In the genomic region with DNA sequence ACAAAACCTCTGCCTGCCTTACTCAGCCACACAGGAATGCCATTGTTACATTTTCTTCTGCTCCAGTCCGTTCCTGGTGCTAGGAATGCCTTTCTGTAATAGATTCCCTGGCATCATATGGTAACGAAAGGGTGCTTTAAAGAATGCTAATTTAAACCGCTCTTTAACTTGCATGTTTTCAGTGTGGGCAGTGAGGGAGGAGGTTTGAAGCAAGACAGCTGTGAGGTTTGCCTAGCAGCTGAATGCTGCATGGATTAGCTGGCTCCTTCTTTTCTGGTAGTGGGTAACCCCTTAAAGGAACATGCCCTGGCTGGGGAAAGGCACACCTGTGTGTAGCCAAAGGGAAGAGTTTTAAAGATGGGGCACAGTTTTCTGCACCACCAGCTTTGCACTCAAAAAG, we compare ENCODE assay signal across 10 mouse cellular contexts.
A peak's percentile ranks its signal among the peaks of the same experiment; 100 is the strongest.
DNase-seq lines count a peak whose midpoint lies in the region; ATAC-seq and TF ChIP-seq lines count a peak whose summit lies in the region.
"Had no signal": no experiment of that assay in that cellular context is flagged by ENCODE, and none has a peak within 500 bp of the region (broad histone marks: within the 10 kb centered on the region; RNA-seq: fewer than 3 reads in every experiment).

No protein-coding gene starts in this region.

- WGBS in heart, embryonic 10.5 days, result 34% methylated on average over 3 of the region's 3 CpGs
- 14% methylated on average over 3 of the region's 3 CpGs for WGBS in embryonic facial prominence, embryonic 12.5 days
- 11% methylated on average over 3 of the region's 3 CpGs for WGBS in limb, embryonic 14.5 days
- WGBS in intestine, embryonic 15.5 days, result 11% methylated on average over 3 of the region's 3 CpGs

- peaks cover 10% of the 10 kb centered on the region for H3K4me1 ChIP-seq in heart, embryonic 10.5 days
- peaks cover 15% of the 10 kb centered on the region for H3K4me1 ChIP-seq in embryonic facial prominence, embryonic 12.5 days
- H3K4me1 ChIP-seq in limb, embryonic 14.5 days (ENCODE audit: control insufficient read depth, insufficient read depth, low read length), result peaks cover 9% of the 10 kb centered on the region; the same call in 1 of the 2 replicates
- 0 out of 2 replicates have a peak, but pooled peaks cover 3% of the 10 kb centered on the region for H3K4me1 ChIP-seq in intestine, embryonic 15.5 days (replicated peaks)

- H3K27me3 ChIP-seq in heart, embryonic 10.5 days (ENCODE audit: insufficient read depth, poor library complexity, severe bottlenecking), result no peaks in the 10 kb centered on the region
- no peaks in the 10 kb centered on the region for H3K27me3 ChIP-seq in embryonic facial prominence, embryonic 12.5 days
- H3K27me3 ChIP-seq in limb, embryonic 14.5 days (ENCODE audit: control insufficient read depth, insufficient read depth, low read length), result no peaks in the 10 kb centered on the region
- no peaks in the 10 kb centered on the region for H3K27me3 ChIP-seq in intestine, embryonic 15.5 days (replicated peaks)
- H3K27me3 ChIP-seq: liver, embryonic 13.5 days had no signal

- no peak overlapping the region for H3K4me3 ChIP-seq in heart, embryonic 10.5 days
- no peak overlapping the region for H3K4me3 ChIP-seq in embryonic facial prominence, embryonic 12.5 days
- H3K4me3 ChIP-seq in limb, embryonic 14.5 days (replicated peaks; ENCODE audit: low read length), result no peak overlapping the region
- H3K4me3 ChIP-seq in intestine, embryonic 15.5 days (replicated peaks), result no peak overlapping the region
- H3K4me3 ChIP-seq: layer of hippocampus, adult 2 months; liver, embryonic 13.5 days had no signal

- H3K27ac ChIP-seq in heart, embryonic 10.5 days, result peak overlapping the region; percentile 70
- peak overlapping the region; percentile 63 for H3K27ac ChIP-seq in embryonic facial prominence, embryonic 12.5 days
- no peak overlapping the region for H3K27ac ChIP-seq in limb, embryonic 14.5 days (replicated peaks; ENCODE audit: low read depth, low read length)
- no peak overlapping the region for H3K27ac ChIP-seq in intestine, embryonic 15.5 days
- H3K27ac ChIP-seq: layer of hippocampus, adult 2 months; liver, embryonic 13.5 days had no signal

- intact Hi-C loops in heart, postnatal 10 days (cut with DNase I), result loop anchor here (5.0 to 10.0 kb wide), 2 partner anchors 280 to 587 kb away; a partner anchor contains a TSS
- intact Hi-C loops in left cerebral cortex, postnatal 25 days (cut with DNase I), result loop anchor here (5.0 kb wide), 1 partner anchor 580 kb away; no protein-coding TSS in a partner anchor

- 0 out of 2 replicates have a peak, but pooled peaks have one; percentile 47 for ATAC-seq in embryonic facial prominence, embryonic 12.5 days (ENCODE audit: insufficient number of reproducible peaks, insufficient read depth, low FRiP score, low TSS enrichment)
- ATAC-seq in limb, embryonic 14.5 days (ENCODE audit: low FRiP score, low read depth), result peak; percentile 75; the same call in 1 of the 2 replicates
- no peak for ATAC-seq in intestine, embryonic 15.5 days

- no peaks in the 10 kb centered on the region for H3K9me3 ChIP-seq in heart, embryonic 10.5 days
- no peaks in the 10 kb centered on the region for H3K9me3 ChIP-seq in embryonic facial prominence, embryonic 12.5 days
- H3K9me3 ChIP-seq in limb, embryonic 14.5 days (ENCODE audit: control insufficient read depth, low read length), result no peaks in the 10 kb centered on the region
- no peaks in the 10 kb centered on the region for H3K9me3 ChIP-seq in intestine, embryonic 15.5 days
- H3K9me3 ChIP-seq: liver, embryonic 13.5 days had no signal

- no peak overlapping the region for H3K4me2 ChIP-seq in embryonic facial prominence, embryonic 12.5 days (replicated peaks)
- 0 out of 2 replicates have a peak overlapping the region, but pooled peaks have one; percentile 15 for H3K4me2 ChIP-seq in limb, embryonic 14.5 days (replicated peaks; ENCODE audit: low read depth, low read length, severe bottlenecking)
- no peak overlapping the region for H3K4me2 ChIP-seq in intestine, embryonic 15.5 days (replicated peaks)
- H3K4me2 ChIP-seq: liver, embryonic 13.5 days had no signal

- no peak for TF ChIP-seq POLR2A in limb, embryonic 14.5 days (IDR thresholded peaks at IDR 0.05; ENCODE audit: borderline replicate concordance, extremely low read depth, insufficient read depth, insufficient read length)

- no peak overlapping the region for H3K9ac ChIP-seq in embryonic facial prominence, embryonic 12.5 days
- no peak overlapping the region for H3K9ac ChIP-seq in limb, embryonic 14.5 days (ENCODE audit: low read depth, low read length, severe bottlenecking)
- H3K9ac ChIP-seq in intestine, embryonic 15.5 days, result no peak overlapping the region
- H3K9ac ChIP-seq: liver, embryonic 13.5 days had no signal

- no peaks in the 10 kb centered on the region for H3K36me3 ChIP-seq in heart, embryonic 10.5 days
- H3K36me3 ChIP-seq in embryonic facial prominence, embryonic 12.5 days, result no peaks in the 10 kb centered on the region
- H3K36me3 ChIP-seq in limb, embryonic 14.5 days (ENCODE audit: control insufficient read depth, insufficient read depth, low read length), result no peaks in the 10 kb centered on the region
- H3K36me3 ChIP-seq in intestine, embryonic 15.5 days, result no peaks in the 10 kb centered on the region
- H3K36me3 ChIP-seq: liver, embryonic 13.5 days had no signal

- DNase-seq in heart, embryonic 10.5 days (ENCODE audit: low spot score), result no peak
- no peak for DNase-seq in heart, postnatal 10 days
- peak; percentile 20 to 58 for DNase-seq in left cerebral cortex, postnatal 25 days (ENCODE audit: low spot score in 2 of 2)
- DNase-seq in left cerebral cortex, adult 8-10 months (ENCODE audit: low spot score in 2 of 2), result no peak
- peak; percentile 19 for DNase-seq in limb, embryonic 14.5 days (ENCODE audit: low spot score)
- no peak for DNase-seq in adipocyte (ENCODE audit: low spot score)
- DNase-seq: liver, embryonic 13.5 days had no signal

Comparison
In these comparisons a context has a peak if more than half of its experiments do, and no peak if none do; other contexts are left out.
1. DNase-seq: peak in left cerebral cortex, postnatal 25 days (2 of 2) and limb, embryonic 14.5 days (single experiment); none in heart, embryonic 10.5 days (single experiment), heart, postnatal 10 days (0 of 2), left cerebral cortex, adult 8-10 months (0 of 2) and adipocyte (single experiment).
2. H3K27ac ChIP-seq: peak in heart, embryonic 10.5 days (single experiment) and embryonic facial prominence, embryonic 12.5 days (single experiment); none in limb, embryonic 14.5 days (single experiment) and intestine, embryonic 15.5 days (single experiment).